11 mouse cellular contexts compared by ENCODE assay signal in genomic region chr8:11314613-11315012, GRCm38 (mm10). TPM values are rescaled to one million over a fixed set of nuclear protein-coding genes. Genes with fewer than 3 reads are reported as not detected.
DNase-seq lines count a peak whose midpoint lies in the region; ATAC-seq and TF ChIP-seq lines count a peak whose summit lies in the region.
"Had no signal": no experiment of that assay in that cellular context is flagged by ENCODE, and none has a peak within 500 bp of the region (broad histone marks: within the 10 kb centered on the region; RNA-seq: fewer than 3 reads in every experiment).

No protein-coding gene starts in this region.

- DNase-seq in heart, adult 11 months: no peak
- DNase-seq in lung, postnatal 10 days: no peak
- DNase-seq in left cerebral cortex, adult 18-20 months (ENCODE audit: low spot score in 2 of 2): no peak
- DNase-seq in gastrocnemius, postnatal 10 days: no peak
- DNase-seq: B cell, adult 2 months; right cerebral cortex, postnatal 25 days had no signal

- no peak overlapping the region for H3K9ac ChIP-seq in heart, embryonic 11.5 days (ENCODE audit: low read depth, low read length)
- peak overlapping the region; percentile 49 for H3K9ac ChIP-seq in lung, embryonic 16.5 days (ENCODE audit: low read length)
- H3K9ac ChIP-seq in intestine, postnatal 0 days (ENCODE audit: low read depth, low read length): no peak overlapping the region
- H3K9ac ChIP-seq in stomach, embryonic 16.5 days (ENCODE audit: low read length): peak overlapping the region; percentile 94; the same call in 1 of the 2 replicates

- H3K9me3 ChIP-seq in heart, embryonic 11.5 days (replicated peaks; ENCODE audit: control insufficient read depth, low read length): no peaks in the 10 kb centered on the region
- no peaks in the 10 kb centered on the region for H3K9me3 ChIP-seq in lung, embryonic 16.5 days (ENCODE audit: control insufficient read depth, low read length)
- H3K9me3 ChIP-seq in intestine, postnatal 0 days (ENCODE audit: control insufficient read depth): no peaks in the 10 kb centered on the region
- no peaks in the 10 kb centered on the region for H3K9me3 ChIP-seq in stomach, embryonic 16.5 days (replicated peaks; ENCODE audit: control insufficient read depth, low read length)

- TF ChIP-seq CTCF in intestine, postnatal 0 days (IDR thresholded peaks at IDR 0.05; ENCODE audit: low read depth): no peak

- WGBS in heart, embryonic 11.5 days (ENCODE audit: insufficient replicate concordance): 83% methylated on average over 8 of the region's 8 CpGs
- WGBS in lung, embryonic 16.5 days: 81% methylated on average over 8 of the region's 8 CpGs
- 86% methylated on average over 8 of the region's 8 CpGs for WGBS in intestine, postnatal 0 days
- 82% methylated on average over 8 of the region's 8 CpGs for WGBS in stomach, embryonic 16.5 days

- ATAC-seq in heart, embryonic 11.5 days (replicated peaks; ENCODE audit: insufficient number of reproducible peaks, low FRiP score, low TSS enrichment): no peak
- no peak for ATAC-seq in lung, embryonic 16.5 days (ENCODE audit: low read depth)
- ATAC-seq in intestine, postnatal 0 days: no peak
- ATAC-seq in stomach, embryonic 16.5 days (ENCODE audit: insufficient read depth, low FRiP score): no peak

- H3K36me3 ChIP-seq in heart, embryonic 11.5 days (ENCODE audit: control insufficient read depth, insufficient read depth, low read length): no peaks in the 10 kb centered on the region
- no peaks in the 10 kb centered on the region for H3K36me3 ChIP-seq in lung, embryonic 16.5 days (ENCODE audit: control insufficient read depth, insufficient read depth, low read length)
- no peaks in the 10 kb centered on the region for H3K36me3 ChIP-seq in intestine, postnatal 0 days (ENCODE audit: control insufficient read depth, insufficient read depth)
- no peaks in the 10 kb centered on the region for H3K36me3 ChIP-seq in stomach, embryonic 16.5 days (ENCODE audit: control insufficient read depth, insufficient read depth, low read length)

- no peak overlapping the region for H3K27ac ChIP-seq in heart, embryonic 11.5 days (ENCODE audit: low read depth, low read length)
- H3K27ac ChIP-seq in lung, embryonic 16.5 days (ENCODE audit: low read length): no peak overlapping the region
- H3K27ac ChIP-seq in intestine, postnatal 0 days (ENCODE audit: low read depth, low read length): no peak overlapping the region
- H3K27ac ChIP-seq in stomach, embryonic 16.5 days (ENCODE audit: low read length): no peak overlapping the region
- H3K27ac ChIP-seq: macrophage had no signal

- peak overlapping the region; percentile 88; the same call in 1 of the 2 replicates for H3K4me3 ChIP-seq in heart, embryonic 11.5 days (ENCODE audit: low read depth, low read length)
- H3K4me3 ChIP-seq in lung, embryonic 16.5 days (ENCODE audit: low read length): peak overlapping the region; percentile 67
- H3K4me3 ChIP-seq in intestine, postnatal 0 days (ENCODE audit: low read depth, low read length): 0 out of 2 replicates have a peak overlapping the region, but pooled peaks have one; percentile 9
- H3K4me3 ChIP-seq in stomach, embryonic 16.5 days (replicated peaks; ENCODE audit: low read length): peak overlapping the region; percentile 82

- peak overlapping the region; percentile 72 for H3K4me2 ChIP-seq in heart, embryonic 11.5 days
- peak overlapping the region; percentile 74 for H3K4me2 ChIP-seq in lung, embryonic 16.5 days (ENCODE audit: low read depth, low read length)
- H3K4me2 ChIP-seq in intestine, postnatal 0 days (replicated peaks; ENCODE audit: low read depth): peak overlapping the region; percentile 70
- peak overlapping the region; percentile 82 for H3K4me2 ChIP-seq in stomach, embryonic 16.5 days (ENCODE audit: low read depth, low read length)

- H3K27me3 ChIP-seq in heart, embryonic 11.5 days (ENCODE audit: control insufficient read depth, insufficient read depth, low read length): no peaks in the 10 kb centered on the region
- no peaks in the 10 kb centered on the region for H3K27me3 ChIP-seq in lung, embryonic 16.5 days (ENCODE audit: control insufficient read depth, insufficient read depth, low read depth, low read length)
- H3K27me3 ChIP-seq in intestine, postnatal 0 days (replicated peaks; ENCODE audit: control insufficient read depth, insufficient read depth, low read length): peaks cover 26% of the 10 kb centered on the region
- H3K27me3 ChIP-seq in stomach, embryonic 16.5 days (ENCODE audit: control insufficient read depth, insufficient read depth, low read length): peaks cover 4% of the 10 kb centered on the region; the same call in 1 of the 2 replicates

- peaks cover 28% of the 10 kb centered on the region for H3K4me1 ChIP-seq in heart, embryonic 11.5 days (ENCODE audit: control insufficient read depth, insufficient read depth, low read length)
- H3K4me1 ChIP-seq in lung, embryonic 16.5 days (replicated peaks; ENCODE audit: control insufficient read depth, insufficient read depth, low read length): peaks cover 25% of the 10 kb centered on the region
- H3K4me1 ChIP-seq in intestine, postnatal 0 days (replicated peaks; ENCODE audit: control insufficient read depth, insufficient read depth, low read length): no peaks in the 10 kb centered on the region
- peaks cover 19% of the 10 kb centered on the region for H3K4me1 ChIP-seq in stomach, embryonic 16.5 days (ENCODE audit: control insufficient read depth, insufficient read depth, low read length)

RNA-seq across cellular contexts. Expression of gene Col4a1, which starts 2.0 kb away (rescaled TPM):
- polyA plus RNA-seq in heart, embryonic 11.5 days (2014; fragmentation: Nextera tagmentation; extraction: Ambion mirVana): 150 and 187 TPM in 2 replicates
- 368 and 370 TPM in 2 replicates for polyA plus RNA-seq in lung, embryonic 16.5 days (2015; fragmentation: Nextera tagmentation; extraction: Ambion mirVana)
- 84.5 and 85.5 TPM in 2 replicates for polyA plus RNA-seq in intestine, postnatal 0 days (2015; fragmentation: Nextera tagmentation; extraction: Ambion mirVana)
- polyA plus RNA-seq in stomach, embryonic 16.5 days (2015; fragmentation: Nextera tagmentation; extraction: Ambion mirVana): 207 and 211 TPM in 2 replicates
- 10 to 100 TPM; 39.0 to 47.4 TPM for total RNA-seq in left cerebral cortex, adult 18-20 months (2021)
- 100 to 1,000 TPM; 741 to 775 TPM for total RNA-seq in gastrocnemius, postnatal 10 days (2021)

RNA-seq across cellular contexts. Expression of gene Col4a2, which starts 2.0 kb away (rescaled TPM):
- polyA plus RNA-seq in heart, embryonic 11.5 days (2014; fragmentation: Nextera tagmentation; extraction: Ambion mirVana): 40.6 and 51.0 TPM in 2 replicates
- 113 and 117 TPM in 2 replicates for polyA plus RNA-seq in lung, embryonic 16.5 days (2015; fragmentation: Nextera tagmentation; extraction: Ambion mirVana)
- 44.5 and 44.8 TPM in 2 replicates for polyA plus RNA-seq in intestine, postnatal 0 days (2015; fragmentation: Nextera tagmentation; extraction: Ambion mirVana)
- polyA plus RNA-seq in stomach, embryonic 16.5 days (2015; fragmentation: Nextera tagmentation; extraction: Ambion mirVana): 57.3 and 65.2 TPM in 2 replicates
- 10 to 100 TPM; 40.9 to 45.1 TPM for total RNA-seq in left cerebral cortex, adult 18-20 months (2021)
- total RNA-seq in gastrocnemius, postnatal 10 days (2021): 100 to 1,000 TPM; 340 to 382 TPM

Comparison
In these comparisons a context has a peak if more than half of its experiments do, and no peak if none do; other contexts are left out.
1. H3K4me3 ChIP-seq: peak in every context shown above with its lines; median percentile 88 in heart, embryonic 11.5 days; 82 in stomach, embryonic 16.5 days; 67 in lung, embryonic 16.5 days; 9 in intestine, postnatal 0 days.
2. H3K9ac ChIP-seq: peak in lung, embryonic 16.5 days (single experiment) and stomach, embryonic 16.5 days (single experiment); none in heart, embryonic 11.5 days (single experiment) and intestine, postnatal 0 days (single experiment).
3. Peak in every context shown above with its lines, with median percentiles within 50 percentile points of each other: H3K4me2 ChIP-seq.